Mouse (Mus musculus) adrenal gland, adult 18-20 months (tissue): ENCODE measurements at regions not wholly inside any gene's neighbourhood (a gene's known extent, or its start where the extent isn't known, plus 50 kb on each side); places are given as distances from the start of the nearest gene placed in this dataset.
A peak's percentile ranks its signal among the peaks of the same experiment; 100 is the strongest.

Experiments used
- DNase-seq, 2 experiments: peaks; one replicate each; pipeline ENCODE4 v3.0.0; 2021 to 2022; ENCODE audit warnings: low spot score in 2 of 2

DNA sequence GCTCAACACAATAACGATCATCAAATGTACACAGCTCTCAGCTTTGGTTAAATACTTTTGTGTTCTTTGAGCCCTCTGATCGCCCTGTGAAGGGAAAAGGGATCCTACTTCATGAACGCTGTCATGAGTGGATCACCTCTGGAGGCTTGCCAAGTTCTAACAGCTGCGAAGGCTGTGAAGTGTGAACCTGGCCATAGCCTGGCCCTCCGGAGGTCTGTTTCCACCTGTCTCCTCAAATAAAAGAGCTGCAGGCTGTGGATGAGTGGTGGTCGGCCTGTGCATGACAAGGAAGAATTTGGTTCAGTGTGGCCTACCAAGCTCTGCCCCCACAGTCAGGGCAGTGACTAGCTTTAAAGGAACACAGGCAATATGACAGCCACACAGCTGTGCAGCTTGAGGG lies 122.0 kb downstream of the Gm12728 start:
- DNase-seq: no peak

DNA sequence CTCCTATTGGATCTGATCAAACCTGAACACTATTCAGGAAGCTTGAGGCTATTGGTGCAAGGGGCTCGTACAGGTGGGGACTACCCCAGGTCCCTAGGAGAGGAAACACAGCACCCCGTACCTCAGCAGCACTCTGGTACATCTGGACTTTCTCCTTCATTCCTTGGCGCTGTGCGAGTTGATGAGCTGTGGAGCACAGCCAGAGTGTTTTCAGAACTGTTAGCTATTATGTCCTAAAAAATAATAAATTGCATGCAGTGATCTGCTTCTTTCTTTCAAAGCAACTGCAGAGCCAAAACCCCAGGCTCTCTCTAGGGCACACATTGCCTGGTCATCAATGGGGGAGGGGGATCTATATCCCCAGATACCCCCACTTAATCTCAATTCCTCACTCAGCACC lies 122.6 kb downstream of the Gm12728 start:
- DNase-seq: no peak

DNA sequence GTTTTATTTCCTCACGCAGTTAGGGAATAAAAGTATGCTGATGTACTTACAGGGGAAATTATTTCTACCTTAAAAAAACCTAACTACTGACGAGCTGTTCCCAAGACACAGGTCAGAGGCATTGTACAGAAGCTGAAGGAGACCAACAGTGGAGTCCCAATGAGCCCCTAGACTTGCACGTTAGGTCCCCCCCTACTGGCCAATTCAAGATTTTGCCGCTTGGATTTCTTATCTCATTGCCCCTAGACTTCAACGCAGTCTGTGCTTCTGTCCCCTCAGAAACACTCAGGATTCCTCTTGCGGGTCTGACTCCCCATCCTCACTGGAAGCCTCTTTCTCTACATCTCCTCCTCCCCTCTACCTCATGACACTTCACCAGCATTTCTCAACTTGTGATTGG lies 125.3 kb downstream of the Gm12728 start:
- DNase-seq: peak in 1 of 2 experiments; percentile 30

DNA sequence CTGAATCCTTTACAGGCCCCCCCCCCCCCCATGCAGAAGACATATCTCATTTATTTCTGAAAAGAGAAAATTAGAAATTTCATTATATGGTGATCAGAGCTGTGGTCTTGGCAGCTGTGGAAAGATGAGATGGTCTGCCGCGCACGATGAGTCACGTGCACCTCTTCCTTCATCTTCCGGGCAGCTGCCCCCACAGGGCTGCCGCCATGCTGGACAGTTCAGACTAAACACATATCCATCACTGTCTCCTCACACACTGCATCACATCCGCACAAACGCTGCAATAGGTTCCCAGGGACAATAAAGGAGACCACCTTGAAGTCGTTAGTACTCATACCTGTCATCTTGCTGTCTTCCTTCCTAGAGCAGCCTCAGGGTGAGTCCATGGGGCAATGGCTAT lies 126.6 kb downstream of the Gm12728 start:
- no peak for DNase-seq

DNA sequence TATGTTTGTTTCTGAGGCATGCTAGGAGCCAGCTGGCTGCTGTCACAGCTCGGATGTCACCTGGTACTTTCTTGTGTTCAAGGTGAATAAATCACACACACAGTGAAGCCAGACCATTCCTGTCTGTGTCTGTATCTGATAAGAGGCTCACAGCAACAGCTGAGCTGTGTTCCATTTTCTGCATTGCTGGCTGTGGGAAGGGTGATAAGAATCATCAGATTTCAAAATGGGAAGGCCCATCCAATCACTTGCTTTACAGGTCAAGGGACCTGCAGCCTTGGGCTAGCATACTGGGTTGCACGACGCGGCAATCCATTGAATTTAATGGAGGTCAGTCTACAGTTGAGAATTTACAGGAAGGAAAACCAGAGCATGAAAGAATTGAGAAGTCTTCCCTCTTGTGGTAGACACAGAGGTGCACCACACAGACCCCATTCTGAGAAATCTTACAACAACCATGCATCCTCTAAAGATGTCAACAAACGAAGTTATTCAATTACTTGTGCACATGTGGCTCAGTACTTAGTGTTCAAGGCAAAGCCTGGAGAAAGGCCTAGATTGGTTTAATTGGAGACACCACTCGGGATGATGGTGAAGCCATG lies 135.2 kb downstream of the Gm12728 start:
- DNase-seq: no peak

DNA sequence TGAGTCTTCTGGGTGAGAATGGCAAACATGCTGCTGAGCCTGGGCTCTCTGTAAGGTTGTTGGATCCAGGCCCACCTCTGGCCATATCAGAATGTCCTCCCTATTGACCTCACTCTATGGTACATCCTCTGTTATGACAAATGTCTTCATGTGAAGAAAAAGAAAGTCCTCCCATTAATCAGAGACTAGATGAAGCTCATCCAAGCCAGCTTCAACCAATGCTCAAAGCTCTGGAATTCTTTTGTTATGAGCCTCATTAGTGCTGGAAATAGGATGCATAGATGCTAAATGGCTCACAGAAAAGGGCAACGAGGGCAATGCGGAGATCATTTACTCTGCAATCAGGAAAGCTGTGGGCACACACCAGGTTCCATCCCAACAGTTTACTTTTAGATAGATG lies 135.8 kb downstream of the Gm12728 start:
- no peak for DNase-seq

DNA sequence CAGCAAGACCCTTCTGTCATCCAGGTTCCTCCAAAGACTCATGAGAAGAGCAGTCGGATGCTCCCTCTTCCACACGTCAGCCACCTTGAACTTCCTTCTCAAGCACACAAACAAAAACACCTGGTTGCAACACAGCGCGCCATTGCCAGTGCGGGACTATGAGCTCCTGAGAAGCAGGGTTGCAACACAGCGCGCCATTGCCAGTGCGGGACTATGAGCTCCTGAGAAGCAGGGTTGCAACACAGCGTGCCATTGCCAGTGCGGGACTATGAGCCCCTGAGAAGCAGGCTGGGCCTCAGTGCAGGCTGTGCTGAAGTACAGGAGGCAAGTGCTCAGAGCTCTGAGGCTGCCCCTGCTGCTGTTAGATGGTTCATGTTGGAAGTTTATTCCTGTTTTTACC lies 140.0 kb downstream of the Gm12728 start:
- DNase-seq: no peak

DNA sequence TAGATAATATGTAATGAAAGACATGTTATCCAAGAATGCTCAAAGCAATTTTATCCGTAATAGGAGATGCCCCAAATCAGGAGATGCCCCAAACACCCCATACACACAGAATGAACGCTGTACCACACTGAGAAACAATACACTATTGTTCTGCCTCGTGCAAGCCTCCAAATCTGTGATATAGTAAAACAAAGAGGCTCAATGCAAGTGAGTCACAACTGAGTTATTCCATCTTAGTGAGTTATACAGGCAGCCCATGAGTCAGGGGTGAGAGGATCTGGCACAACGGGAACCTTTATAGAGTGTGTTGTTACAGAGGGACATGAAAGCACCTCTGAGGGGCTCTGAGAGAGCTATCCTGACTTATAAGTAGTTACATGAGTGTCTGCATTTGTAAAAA lies 145.3 kb downstream of the Gm12728 start:
- no peak for DNase-seq

DNA sequence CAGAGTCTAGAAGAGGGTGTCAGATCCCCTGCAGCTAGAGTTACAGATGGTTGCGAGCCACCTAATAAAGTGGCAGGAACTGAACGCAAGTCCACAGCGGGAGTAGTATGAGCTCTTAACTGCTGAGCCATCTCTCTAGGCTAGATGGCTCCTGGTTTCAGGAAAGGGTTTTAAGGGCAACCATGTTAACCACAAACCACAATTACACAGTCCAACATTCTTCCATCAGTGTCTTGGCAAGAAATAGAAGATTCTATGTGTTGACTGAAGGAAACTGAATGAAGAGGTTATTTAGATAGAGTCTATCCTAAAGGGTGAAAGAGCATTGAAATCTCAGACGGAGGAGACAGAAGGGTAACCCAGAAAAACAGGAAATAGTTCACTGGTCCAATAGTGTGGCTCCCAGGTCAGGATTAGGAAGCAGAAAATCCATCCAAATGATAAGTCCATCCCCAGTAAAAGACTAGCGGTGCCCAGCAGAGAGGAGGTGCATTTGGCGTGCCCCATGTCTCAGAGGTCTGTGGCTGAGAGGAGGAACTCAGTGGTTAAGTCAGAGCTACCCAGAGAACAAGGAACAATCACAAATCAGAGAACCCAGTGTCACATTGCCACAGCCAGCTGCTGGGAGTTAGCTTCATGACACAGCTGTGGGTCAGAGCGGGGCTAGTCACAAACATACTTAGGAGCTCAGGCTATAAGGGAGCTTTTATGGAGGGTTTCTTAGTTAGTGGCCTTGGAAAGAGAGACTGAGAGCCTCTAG lies 147.3 kb downstream of the Gm12728 start:
- no peak for DNase-seq

DNA sequence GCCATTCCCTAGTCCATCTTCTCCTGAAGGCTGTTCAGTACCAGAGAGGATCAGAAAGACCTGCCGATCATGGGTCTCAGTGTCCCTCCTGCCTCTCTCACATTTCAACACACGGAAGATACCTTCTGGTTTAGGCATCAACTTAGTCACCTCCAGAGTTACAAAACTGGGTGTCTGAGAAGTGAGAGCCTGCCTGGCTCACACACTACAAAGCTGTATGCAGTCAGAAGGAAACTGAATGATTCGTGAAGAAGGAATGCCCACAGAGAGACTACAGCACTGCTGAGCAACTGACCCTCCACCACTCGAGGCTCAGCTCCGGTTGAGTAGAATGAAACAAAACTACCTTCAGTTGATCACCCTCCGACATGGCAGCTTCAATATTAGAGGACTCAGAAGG lies 147.9 kb downstream of the Gm12728 start:
- DNase-seq: no peak

DNA sequence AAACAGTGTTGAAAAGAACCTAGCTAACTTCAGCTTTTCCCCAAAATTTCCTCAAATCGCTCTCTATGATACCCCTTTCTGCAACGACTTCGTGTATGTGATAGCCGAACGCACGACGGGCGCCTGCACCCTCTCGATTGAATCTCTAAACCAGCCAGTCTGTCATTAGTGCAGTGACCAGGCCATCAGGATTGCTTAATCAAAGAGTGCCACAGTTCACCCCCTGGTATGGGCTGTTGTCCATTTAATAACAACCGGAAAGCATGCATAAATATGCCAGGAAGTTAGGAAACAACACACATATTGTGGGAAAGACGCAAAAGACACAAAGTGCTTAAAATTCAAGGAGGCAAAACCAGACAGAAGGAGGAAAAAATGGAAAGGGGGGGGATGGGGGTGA lies 149.2 kb downstream of the Gm12728 start:
- DNase-seq: no peak

DNA sequence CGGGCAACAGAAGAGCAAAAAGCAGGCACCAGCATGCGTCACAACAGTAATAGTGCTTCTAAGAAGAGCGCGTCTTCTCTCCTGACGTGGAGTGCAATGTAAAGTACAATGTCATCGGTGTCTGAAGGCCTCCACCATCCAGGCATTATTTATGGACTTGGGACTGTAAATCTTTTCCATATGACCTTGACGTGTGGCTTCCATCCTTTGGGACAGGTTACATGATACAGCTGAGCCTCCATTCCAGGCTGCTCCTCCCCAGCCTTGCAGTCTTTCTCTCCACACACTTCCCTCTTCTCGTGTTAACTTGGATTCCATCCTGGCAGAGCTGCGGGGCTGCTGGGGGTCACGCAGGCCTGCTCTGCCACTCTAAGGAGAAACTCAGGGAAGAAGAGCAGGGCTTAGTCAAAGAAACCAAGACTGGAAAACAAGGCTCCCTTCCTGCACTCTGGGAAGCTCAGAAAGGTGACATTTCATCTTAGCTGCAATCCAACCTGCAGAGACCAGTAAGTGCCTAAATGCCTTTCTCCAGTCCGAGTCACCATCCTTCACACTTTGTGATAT lies 150.0 kb downstream of the Gm12728 start:
- no peak for DNase-seq

DNA sequence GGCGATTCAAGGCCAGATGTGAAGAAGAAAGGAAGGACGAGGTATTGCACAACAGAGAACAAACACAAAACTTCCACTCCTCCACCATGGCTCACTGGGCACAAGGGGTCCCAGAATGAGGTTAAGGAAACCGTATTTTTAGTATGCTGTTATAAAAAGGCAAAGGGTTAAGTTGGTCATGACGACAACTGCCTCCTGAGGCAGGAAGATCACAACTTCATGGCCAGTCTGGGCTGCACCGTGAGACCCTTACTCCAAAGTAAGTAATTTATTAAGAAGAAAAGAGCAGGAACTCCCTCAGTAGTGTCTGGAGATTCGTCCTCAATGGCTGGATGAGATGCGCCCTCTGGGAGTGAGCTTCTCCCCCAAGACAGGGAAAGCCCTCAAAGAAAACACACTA lies 151.2 kb downstream of the Gm12728 start:
- DNase-seq: no peak

DNA sequence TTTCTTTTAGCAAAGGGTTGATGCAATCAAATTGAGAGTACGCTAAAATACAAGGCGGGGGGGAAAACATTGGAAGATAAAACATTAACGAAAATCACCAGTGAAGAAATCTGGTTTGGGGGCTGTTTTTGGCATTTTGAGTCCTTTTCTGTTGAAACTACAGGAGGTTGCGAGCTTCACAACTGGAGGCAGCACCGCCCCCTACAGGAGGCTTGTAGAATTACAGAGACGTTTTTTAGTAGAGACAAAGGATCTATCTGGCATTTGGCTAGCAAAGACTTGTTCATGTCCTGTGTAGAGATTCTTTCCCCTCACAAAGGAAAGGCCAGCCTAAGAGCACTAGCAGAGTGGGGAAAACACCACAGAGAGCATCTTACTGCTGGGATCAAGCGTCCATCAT lies 152.1 kb downstream of the Gm12728 start:
- peak; percentile 67 to 70 for DNase-seq

DNA sequence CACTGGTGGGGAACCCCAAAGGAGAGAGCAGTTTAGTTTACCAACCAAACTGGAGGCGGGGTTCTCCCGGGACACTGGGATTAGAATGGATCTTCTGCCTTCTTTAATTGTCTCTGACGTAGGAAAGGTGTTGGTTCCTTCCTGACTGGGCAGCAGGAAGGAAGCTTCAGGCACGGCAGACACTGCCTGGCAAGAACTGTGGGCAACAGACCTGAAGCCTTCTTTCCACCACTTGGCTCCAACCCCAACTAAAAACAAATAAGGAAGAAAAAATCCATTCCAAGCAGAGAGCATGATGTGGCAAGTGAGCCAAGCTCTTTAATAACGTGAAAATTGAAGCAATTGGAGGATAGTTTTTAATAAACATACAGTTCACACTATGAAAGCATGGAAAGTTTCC lies 155.3 kb downstream of the Gm12728 start:
- no peak for DNase-seq

DNA sequence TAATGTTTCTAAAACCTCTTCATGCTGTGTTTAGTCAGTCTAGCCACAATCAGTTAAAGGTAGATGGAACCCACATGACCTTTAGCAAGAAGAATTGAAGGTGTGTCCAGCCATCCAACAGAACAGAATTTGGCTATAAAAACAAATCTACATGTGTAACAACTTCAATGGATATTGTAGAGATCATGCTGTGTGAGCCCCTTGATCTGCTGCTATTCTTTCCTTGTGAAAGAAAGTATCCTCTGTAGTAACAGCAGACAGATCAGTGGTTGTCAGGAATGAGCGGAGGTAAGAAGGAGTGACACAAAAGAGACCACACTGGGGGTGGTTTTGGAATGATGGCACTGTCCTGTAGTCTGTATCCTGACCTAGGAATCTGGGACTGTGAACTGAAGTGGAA lies 156.3 kb downstream of the Gm12728 start:
- no peak for DNase-seq

DNA sequence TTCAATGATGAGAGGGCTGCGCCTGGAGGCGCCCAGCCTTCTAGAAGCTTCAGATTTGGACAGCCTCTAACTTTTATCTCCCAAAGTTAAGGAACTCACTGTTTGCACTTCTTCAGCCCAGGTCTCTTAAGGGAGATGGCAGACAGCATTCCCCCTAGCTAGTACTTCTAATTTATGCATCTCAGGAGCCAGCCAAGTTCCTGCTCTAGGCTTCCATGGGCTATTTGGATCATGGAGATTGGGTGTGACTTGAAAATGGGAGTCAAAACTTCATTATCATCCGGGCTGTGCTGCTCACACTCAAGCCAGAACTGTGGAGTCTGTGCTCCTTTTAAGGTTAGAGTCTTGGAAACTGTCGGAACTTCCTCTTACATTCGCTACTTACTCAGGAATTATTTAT lies 158.7 kb downstream of the Gm12728 start:
- DNase-seq: no peak

DNA sequence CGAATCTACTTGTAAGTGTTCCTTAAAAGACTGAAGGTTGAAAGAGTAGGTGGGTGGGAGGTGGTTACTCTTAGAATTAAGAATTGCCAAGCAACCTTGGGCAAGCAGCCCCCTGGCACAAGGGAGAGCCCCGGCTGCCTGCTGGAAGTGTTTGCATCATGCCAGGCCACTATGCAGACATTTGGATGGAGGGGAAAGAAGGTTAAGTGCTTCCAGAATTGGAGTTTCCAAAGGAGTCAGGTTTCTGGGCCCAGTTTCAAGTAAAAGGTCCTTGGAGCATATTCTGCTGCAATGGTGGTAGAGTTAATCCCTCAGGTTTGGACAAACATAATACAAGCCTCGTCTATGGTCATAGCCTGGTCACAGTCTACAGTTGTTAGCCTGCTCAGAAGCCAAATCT lies 162.7 kb downstream of the Gm12728 start:
- no peak for DNase-seq

DNA sequence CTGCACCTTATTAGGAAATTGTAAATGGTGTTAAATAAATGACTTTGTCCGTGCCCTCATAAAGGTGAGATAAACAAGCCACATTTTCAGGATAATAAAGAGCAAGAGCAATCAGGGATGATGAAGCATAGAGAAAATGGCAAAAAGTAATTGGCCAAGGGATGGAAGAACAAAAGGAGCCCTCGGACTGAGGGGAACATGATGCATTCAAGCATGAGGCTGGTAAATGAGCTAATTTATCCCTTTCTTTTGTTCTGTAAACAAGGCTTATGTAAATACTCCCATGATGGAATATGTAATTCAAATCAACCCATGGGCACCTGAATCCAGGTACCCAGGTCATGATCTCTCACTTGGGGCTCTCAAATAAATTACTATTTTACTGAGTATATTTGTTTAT lies 166.8 kb downstream of the Gm12728 start:
- no peak for DNase-seq

DNA sequence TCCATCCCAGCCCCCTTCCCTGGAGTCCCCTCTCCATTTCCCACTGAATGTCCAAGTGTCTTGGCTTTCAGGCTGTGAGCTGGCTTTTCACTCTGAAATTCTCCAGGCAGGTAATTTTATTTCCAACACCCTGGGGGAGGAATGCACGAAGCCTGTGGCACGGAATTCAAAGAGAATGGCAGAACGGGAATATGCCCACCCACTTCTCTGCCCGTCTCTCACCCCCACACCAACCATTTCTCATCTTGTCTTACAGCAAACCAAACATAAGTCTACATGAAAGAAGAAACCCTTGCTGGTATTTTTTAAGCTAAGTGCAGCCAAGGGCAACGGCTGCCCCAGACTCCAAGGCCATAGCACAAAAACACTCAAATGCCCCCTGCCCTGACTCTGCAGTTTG lies 168.7 kb downstream of the Gm12728 start:
- DNase-seq: no peak

DNA sequence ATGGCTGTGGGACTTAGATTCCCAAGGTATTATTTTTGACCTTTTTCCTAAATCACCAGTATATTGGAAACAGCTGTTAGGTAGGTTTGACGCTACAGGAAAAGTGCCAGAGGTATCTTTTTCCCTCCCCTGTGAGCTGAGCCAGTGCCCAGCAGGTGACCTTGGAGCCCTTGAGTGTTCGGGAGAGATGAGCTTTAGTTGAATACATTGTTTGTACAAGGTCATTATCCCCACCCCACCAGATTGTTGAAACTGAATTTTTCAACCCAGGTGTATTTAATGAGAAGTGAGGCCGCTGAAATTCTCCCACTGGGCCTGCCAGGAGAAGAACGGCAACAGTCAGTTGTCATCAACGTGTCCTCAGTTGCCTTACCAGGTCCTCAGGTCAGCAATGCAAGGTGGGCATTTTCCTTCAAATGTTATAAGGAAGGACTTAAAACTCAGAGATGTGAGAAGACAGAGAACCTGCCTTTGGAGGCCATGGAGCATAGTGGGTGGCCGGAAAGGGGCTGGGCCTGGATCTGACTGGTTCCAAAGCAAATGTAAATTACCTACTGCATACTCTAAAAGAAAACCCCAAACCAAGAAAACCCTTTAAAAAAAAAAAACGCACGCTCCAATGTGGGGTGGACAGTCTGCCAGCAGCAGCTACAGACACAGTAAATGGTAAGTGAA lies 172.2 kb downstream of the Gm12728 start:
- DNase-seq: no peak

DNA sequence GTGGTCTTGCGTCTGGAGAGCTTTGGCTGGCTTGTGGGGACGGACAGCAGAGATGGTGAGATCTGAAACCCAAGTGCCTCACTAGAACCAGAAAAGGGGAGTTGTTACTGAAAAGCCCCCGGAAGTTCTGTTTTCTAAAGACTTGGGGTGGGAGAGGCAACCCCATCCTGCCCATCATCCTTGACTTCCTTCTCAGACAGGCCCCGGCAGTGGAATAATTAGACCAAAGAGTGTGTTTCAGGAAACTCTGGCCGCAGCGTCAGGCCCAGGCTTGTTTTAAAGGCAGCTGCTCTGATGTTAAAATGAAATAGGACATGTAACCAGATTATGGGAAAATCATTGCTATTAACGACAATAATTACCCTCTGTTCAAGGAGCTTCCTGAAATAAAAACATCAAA lies 172.9 kb downstream of the Gm12728 start:
- no peak for DNase-seq
